Mouse (Mus musculus): ENCODE results near the gene Tbcel. TPM values are rescaled to one million over a fixed set of nuclear protein-coding genes. Genes with fewer than 3 reads are reported as not detected.

The Tbcel gene
- total RNA-seq (2014; rRNA removed) = 19.7 and 22.6 TPM in 2 replicates
- polyA plus RNA-seq (2015; fragmentation: Nextera tagmentation; extraction: Ambion mirVana) = 3.8 and 4.1 TPM in 2 replicates

DNA sequence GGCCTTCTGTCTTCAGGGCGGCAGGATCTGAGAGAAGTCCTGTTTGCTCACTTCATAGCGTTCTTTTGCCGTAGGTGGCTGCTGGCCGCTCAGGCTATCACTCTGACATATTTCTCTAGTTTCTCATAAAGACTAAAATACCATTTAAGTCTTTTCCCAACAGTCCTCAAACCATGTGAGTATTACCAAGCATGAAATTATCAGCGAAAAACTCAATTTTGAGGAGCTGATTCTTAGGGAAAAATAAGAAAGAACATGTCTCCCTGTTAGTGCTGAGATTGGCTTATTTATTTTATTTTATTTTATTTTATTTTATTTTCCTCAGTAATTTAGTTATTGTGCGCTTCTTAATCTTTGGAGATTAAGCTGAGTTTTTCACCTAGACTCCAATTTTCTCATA is at the start of gene Tbcel:
TSS of gene Tbcel (minus strand) at position 101 of the 400 bp plus-strand sequence.
- 86% methylated on average over 6 of the region's 6 CpGs for WGBS
- no peaks in the 10 kb centered on the region for H3K27me3 ChIP-seq (ENCODE audit: insufficient read depth, low read length)
- DNase-seq (ENCODE audit: low spot score) (no peak), ATAC-seq (no peak)
- no peak for TF ChIP-seq CTCF (IDR thresholded peaks at IDR 0.05; ENCODE audit: low read depth)
- H3K36me3 ChIP-seq (ENCODE audit: insufficient read depth, low read length) = no peaks in the 10 kb centered on the region
- H3K9me3 ChIP-seq (ENCODE audit: low read length) = no peaks in the 10 kb centered on the region
- no peaks in the 10 kb centered on the region for H3K4me1 ChIP-seq (ENCODE audit: insufficient read depth, low read length)
- H3K9ac ChIP-seq (replicated peaks; ENCODE audit: low read length) = no peak within 1 kb of the TSS
- H3K4me3 ChIP-seq (ENCODE audit: low read length) = no peak within 1 kb of the TSS
- H3K4me2 ChIP-seq (ENCODE audit: low read depth, low read length) = no peak within 1 kb of the TSS
- H3K27ac ChIP-seq = no peak within 1 kb of the TSS

- Histone ChIP-seq H3K9ac (replicated peaks; ENCODE audit: low read length) (no peak overlapping the region), H3K36me3 (ENCODE audit: insufficient read depth, low read length) (no peaks in the 10 kb centered on the region), H3K4me3 (ENCODE audit: low read length) (no peak overlapping the region), H3K4me1 (ENCODE audit: insufficient read depth, low read length) (no peaks in the 10 kb centered on the region), H3K9me3 (ENCODE audit: low read length) (no peaks in the 10 kb centered on the region; the same call in 1 of the 2 replicates), H3K27me3 (ENCODE audit: insufficient read depth, low read length) (no peaks in the 10 kb centered on the region), H3K27ac (no peak overlapping the region), H3K4me2 (ENCODE audit: low read depth, low read length) (no peak overlapping the region)
- 91% methylated on average over 1 of the region's 1 CpGs for WGBS
- TF ChIP-seq CTCF (IDR thresholded peaks at IDR 0.05; ENCODE audit: low read depth) = no peak
- ATAC-seq = no peak
- DNase-seq (ENCODE audit: low spot score) = no peak
These were observed 47.6 kb upstream of the Tbcel start for GRCm38 (mm10) chr9:42555186-42555585.

DNA sequence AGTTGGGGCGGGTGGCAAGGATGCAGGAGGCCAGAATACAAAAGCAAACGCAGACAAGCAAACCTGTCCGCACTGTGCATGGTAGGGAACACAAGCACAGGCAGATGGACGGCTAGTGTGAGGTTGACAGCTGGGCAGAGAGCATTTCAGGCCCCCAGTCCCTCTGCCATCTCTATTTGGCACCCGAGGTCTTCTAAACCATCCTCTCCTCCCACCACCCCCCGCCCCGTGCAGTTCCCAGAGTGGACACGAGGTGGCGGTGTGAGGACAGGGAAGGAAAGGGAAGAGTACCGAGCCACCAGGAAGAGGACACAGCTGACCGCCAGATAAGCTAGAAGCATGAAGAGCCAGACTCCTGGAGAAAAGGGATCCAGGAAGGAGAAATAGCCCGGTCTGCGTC is 42.5 kb upstream of the Tbcel start:
- H3K4me3 ChIP-seq (ENCODE audit: low read length) = no peak overlapping the region
- H3K9ac ChIP-seq (replicated peaks; ENCODE audit: low read length) = no peak overlapping the region
- H3K4me2 ChIP-seq (ENCODE audit: low read depth, low read length) = no peak overlapping the region
- H3K9me3 ChIP-seq (ENCODE audit: low read length) = no peaks in the 10 kb centered on the region
- H3K27me3 ChIP-seq (ENCODE audit: insufficient read depth, low read length) = no peaks in the 10 kb centered on the region
- no peaks in the 10 kb centered on the region for H3K4me1 ChIP-seq (ENCODE audit: insufficient read depth, low read length)
- H3K36me3 ChIP-seq (ENCODE audit: insufficient read depth, low read length) = no peaks in the 10 kb centered on the region
- no peak overlapping the region for H3K27ac ChIP-seq
- DNase-seq (ENCODE audit: low spot score) = peak; percentile 85
- WGBS = 13% methylated on average over 13 of the region's 13 CpGs
- peak; percentile 99 for TF ChIP-seq CTCF (IDR thresholded peaks at IDR 0.05; ENCODE audit: low read depth)
- peak; percentile 91 for ATAC-seq

- Histone ChIP-seq H3K9me3 (ENCODE audit: low read length) (no peaks in the 10 kb centered on the region), H3K4me1 (ENCODE audit: insufficient read depth, low read length) (no peaks in the 10 kb centered on the region), H3K27me3 (ENCODE audit: insufficient read depth, low read length) (no peaks in the 10 kb centered on the region), H3K36me3 (ENCODE audit: insufficient read depth, low read length) (no peaks in the 10 kb centered on the region), H3K27ac (no peak overlapping the region), H3K4me2 (ENCODE audit: low read depth, low read length) (no peak overlapping the region), H3K4me3 (ENCODE audit: low read length) (no peak overlapping the region), H3K9ac (replicated peaks; ENCODE audit: low read length) (no peak overlapping the region)
- WGBS = 57% methylated on average over 7 of the region's 7 CpGs
- DNase-seq (ENCODE audit: low spot score) (peak; percentile 27), ATAC-seq (no peak)
- no peak for TF ChIP-seq CTCF (IDR thresholded peaks at IDR 0.05; ENCODE audit: low read depth)
These were observed 41.4 kb upstream of the Tbcel start for GRCm38 (mm10) chr9:42548981-42549380.

DNA sequence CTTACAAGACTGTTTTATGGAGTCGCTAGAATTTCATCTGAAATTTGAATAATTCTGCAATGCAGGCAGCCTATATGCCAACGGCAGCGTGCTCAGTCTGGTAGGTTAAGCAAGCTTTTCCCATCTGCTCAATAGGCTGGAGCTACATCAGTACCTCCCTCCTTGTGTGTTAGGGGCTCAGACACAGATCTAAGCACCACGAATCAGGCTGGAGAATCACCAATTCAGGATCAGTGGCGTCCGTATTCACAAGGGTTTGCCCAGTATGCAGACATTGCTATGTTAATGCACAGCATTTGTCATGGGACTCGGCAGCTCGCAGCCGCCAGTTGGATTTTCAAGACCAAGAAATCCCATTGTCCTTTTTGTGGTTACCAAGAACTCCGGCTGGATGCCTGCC is 36.9 kb upstream of the Tbcel start:
- TF ChIP-seq CTCF (IDR thresholded peaks at IDR 0.05; ENCODE audit: low read depth) = no peak
- no peak overlapping the region for H3K9ac ChIP-seq (replicated peaks; ENCODE audit: low read length)
- peak; percentile 25 for DNase-seq (ENCODE audit: low spot score)
- H3K36me3 ChIP-seq (ENCODE audit: insufficient read depth, low read length) = peaks cover 5% of the 10 kb centered on the region; the same call in 1 of the 2 replicates
- ATAC-seq = no peak; the same call in 1 of the 2 replicates
- H3K27me3 ChIP-seq (ENCODE audit: insufficient read depth, low read length) = no peaks in the 10 kb centered on the region
- H3K4me3 ChIP-seq (ENCODE audit: low read length) = no peak overlapping the region
- no peak overlapping the region for H3K4me2 ChIP-seq (ENCODE audit: low read depth, low read length)
- no peaks in the 10 kb centered on the region for H3K4me1 ChIP-seq (ENCODE audit: insufficient read depth, low read length)
- H3K9me3 ChIP-seq (ENCODE audit: low read length) = no peaks in the 10 kb centered on the region
- H3K27ac ChIP-seq = no peak overlapping the region
- 51% methylated on average over 10 of the region's 10 CpGs for WGBS

- ATAC-seq (no peak), DNase-seq (ENCODE audit: low spot score) (peak; percentile 55)
- Histone ChIP-seq H3K4me1 (ENCODE audit: insufficient read depth, low read length) (peaks cover 17% of the 10 kb centered on the region), H3K9me3 (ENCODE audit: low read length) (no peaks in the 10 kb centered on the region), H3K9ac (replicated peaks; ENCODE audit: low read length) (no peak overlapping the region), H3K27me3 (ENCODE audit: insufficient read depth, low read length) (no peaks in the 10 kb centered on the region), H3K4me2 (ENCODE audit: low read depth, low read length) (no peak overlapping the region), H3K36me3 (ENCODE audit: insufficient read depth, low read length) (no peaks in the 10 kb centered on the region), H3K27ac (no peak overlapping the region; the same call in 1 of the 2 replicates), H3K4me3 (ENCODE audit: low read length) (no peak overlapping the region)
- TF ChIP-seq CTCF (IDR thresholded peaks at IDR 0.05; ENCODE audit: low read depth) = no peak
- 67% methylated on average over 8 of the region's 8 CpGs for WGBS
These were observed 25.9 kb upstream of the Tbcel start for GRCm38 (mm10) chr9:42533491-42533890.

DNA sequence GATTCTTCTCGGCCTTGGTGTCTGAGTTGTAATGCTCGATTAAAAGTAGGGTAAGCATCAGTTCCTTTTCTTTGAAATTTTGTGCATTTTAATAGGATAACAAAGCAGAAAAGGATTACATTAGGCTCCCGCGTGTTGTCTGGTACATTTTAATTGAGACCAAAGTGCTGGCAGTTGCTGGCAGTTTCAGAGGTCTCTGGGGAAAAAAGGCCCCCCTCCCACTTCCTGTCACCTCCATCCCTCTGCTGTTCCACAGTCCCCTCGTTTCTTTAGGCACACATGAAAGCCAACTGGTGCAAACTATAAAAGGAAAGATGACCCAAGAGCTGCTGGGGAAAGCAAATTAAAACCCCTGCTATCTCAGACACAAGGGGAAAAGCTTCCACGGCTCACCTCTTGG is 25.4 kb upstream of the Tbcel start:
- Histone ChIP-seq H3K4me1 (ENCODE audit: insufficient read depth, low read length) (peaks cover 17% of the 10 kb centered on the region), H3K4me3 (ENCODE audit: low read length) (no peak overlapping the region), H3K27me3 (ENCODE audit: insufficient read depth, low read length) (no peaks in the 10 kb centered on the region), H3K36me3 (ENCODE audit: insufficient read depth, low read length) (no peaks in the 10 kb centered on the region), H3K4me2 (ENCODE audit: low read depth, low read length) (no peak overlapping the region), H3K9me3 (ENCODE audit: low read length) (no peaks in the 10 kb centered on the region), H3K27ac (no peak overlapping the region; the same call in 1 of the 2 replicates), H3K9ac (replicated peaks; ENCODE audit: low read length) (no peak overlapping the region)
- ATAC-seq (no peak), DNase-seq (ENCODE audit: low spot score) (no peak)
- 17% methylated on average over 6 of the region's 6 CpGs for WGBS
- TF ChIP-seq CTCF (IDR thresholded peaks at IDR 0.05; ENCODE audit: low read depth) = no peak
